Mouse (Mus musculus): Measurements from ENCODE around the gene Rasl2-9. TPM values are rescaled to one million over a fixed set of nuclear protein-coding genes. Genes with fewer than 3 reads are reported as not detected.

Rasl2-9 gene
- total and polyA plus RNA-seq, 3 experiments: 3.9 to 8.1 (median 6.2) TPM

- Histone ChIP-seq H3K27me3 (ENCODE audit: control insufficient read depth, insufficient read depth, low read length) (no peaks in the 10 kb centered on the region), H3K4me3 (no peak overlapping the region), H3K9ac (ENCODE audit: low read depth, low read length) (no peak overlapping the region), H3K4me1 (ENCODE audit: control insufficient read depth, insufficient read depth, low read length) (peaks cover 1% of the 10 kb centered on the region), H3K36me3 (ENCODE audit: control insufficient read depth, insufficient read depth, low read length) (peaks cover 13% of the 10 kb centered on the region), H3K79me2 (replicated peaks; ENCODE audit: control insufficient read depth, insufficient read depth, low read length) (peaks cover 1% of the 10 kb centered on the region), H3K27ac (no peak overlapping the region)
- TF ChIP-seq EP300 (IDR thresholded peaks at IDR 0.05; ENCODE audit: insufficient read depth, low read depth, low read length) (no peak), POLR2A (IDR thresholded peaks at IDR 0.05; ENCODE audit: insufficient read depth, low read depth, low read length) (no peak), CTCF (IDR thresholded peaks at IDR 0.05) (no peak)
- WGBS: 75% methylated on average over 2 of the region's 2 CpGs
- no peak for DNase-seq
- intact Hi-C loops (cut with DNase I): no loop called here
These were observed 48.8 kb downstream of the Rasl2-9 start for GRCm38 (mm10) chr7:5076931-5077330.

- Histone ChIP-seq H3K79me2 (replicated peaks; ENCODE audit: control insufficient read depth, insufficient read depth, low read length) (peaks cover 2% of the 10 kb centered on the region), H3K27me3 (ENCODE audit: control insufficient read depth, insufficient read depth, low read length) (no peaks in the 10 kb centered on the region), H3K4me1 (ENCODE audit: control insufficient read depth, insufficient read depth, low read length) (no peaks in the 10 kb centered on the region), H3K36me3 (ENCODE audit: control insufficient read depth, insufficient read depth, low read length) (peaks cover 12% of the 10 kb centered on the region), H3K4me3 (no peak overlapping the region), H3K9ac (ENCODE audit: low read depth, low read length) (no peak overlapping the region), H3K27ac (no peak overlapping the region)
- intact Hi-C loops (cut with DNase I): no loop called here
- no peak for DNase-seq
- TF ChIP-seq EP300 (IDR thresholded peaks at IDR 0.05; ENCODE audit: insufficient read depth, low read depth, low read length) (no peak), POLR2A (IDR thresholded peaks at IDR 0.05; ENCODE audit: insufficient read depth, low read depth, low read length) (no peak), CTCF (IDR thresholded peaks at IDR 0.05) (no peak)
- WGBS: 90% methylated on average over 5 of the region's 5 CpGs
These were observed 50.8 kb downstream of the Rasl2-9 start for GRCm38 (mm10) chr7:5074984-5075383.

Small RNA genes within 50 kb of the gene (microRNA-seq; reads per million reads assigned to microRNA genes)
- 0 reads per million in 2 experiments for gene Gm26217

Other genes starting within 250 kb of the Rasl2-9 start
- 10 to 100 TPM; 48.9 to 55.5 TPM for gene Isoc2a, start 248.8 kb downstream of the Rasl2-9 start, total RNA-seq (2021)
- 29.3 and 30.6 TPM in 2 replicates for gene Isoc2a, start 248.8 kb downstream of the Rasl2-9 start, polyA plus RNA-seq (2012; rRNA removed)
- gene Gm36210, start 219.4 kb downstream of the Rasl2-9 start, total RNA-seq (2021): under 1 TPM in 1 of 2 experiments, not detected in 1; 0.18 TPM
- gene Gm36210, start 219.4 kb downstream of the Rasl2-9 start, polyA plus RNA-seq (2012; rRNA removed): 0.20 and 0.29 TPM in 2 replicates
- gene Zfp628, start 210.7 kb downstream of the Rasl2-9 start, total RNA-seq (2021): 1 to 10 TPM; 6.8 to 9.4 TPM
- gene Zfp628, start 210.7 kb downstream of the Rasl2-9 start, polyA plus RNA-seq (2012; rRNA removed): 6.1 and 7.5 TPM in 2 replicates
- gene Nat14, start 203.9 kb downstream of the Rasl2-9 start, total RNA-seq (2021): 1 to 10 TPM; 5.6 to 5.8 TPM
- gene Nat14, start 203.9 kb downstream of the Rasl2-9 start, polyA plus RNA-seq (2012; rRNA removed): 3.5 TPM in 2 replicates
- 1 to 10 TPM; 1.7 to 2.9 TPM for gene Ssc5d, start 200.2 kb downstream of the Rasl2-9 start, total RNA-seq (2021)
- 5.9 and 6.4 TPM in 2 replicates for gene Ssc5d, start 200.2 kb downstream of the Rasl2-9 start, polyA plus RNA-seq (2012; rRNA removed)
- gene Sbk2, start 161.5 kb downstream of the Rasl2-9 start, total RNA-seq (2021): 10 to 100 TPM; 26.5 to 35.6 TPM
- gene Sbk2, start 161.5 kb downstream of the Rasl2-9 start, polyA plus RNA-seq (2012; rRNA removed): 85.0 and 119 TPM in 2 replicates
- 10 to 100 TPM; 39.4 to 46.1 TPM for gene Sbk3, start 154.8 kb downstream of the Rasl2-9 start, total RNA-seq (2021)
- 66.1 and 72.5 TPM in 2 replicates for gene Sbk3, start 154.8 kb downstream of the Rasl2-9 start, polyA plus RNA-seq (2012; rRNA removed)
- gene Zfp579, start 129.8 kb downstream of the Rasl2-9 start, total RNA-seq (2021): 10 to 100 TPM; 12.3 to 14.0 TPM
- gene Zfp579, start 129.8 kb downstream of the Rasl2-9 start, polyA plus RNA-seq (2012; rRNA removed): 51.8 and 70.2 TPM in 2 replicates
- 1 to 10 TPM; 8.7 to 9.2 TPM for gene Zfp524, start 111.5 kb downstream of the Rasl2-9 start, total RNA-seq (2021)
- 14.7 and 17.7 TPM in 2 replicates for gene Zfp524, start 111.5 kb downstream of the Rasl2-9 start, polyA plus RNA-seq (2012; rRNA removed)
- 10 to 100 TPM; 17.9 to 20.4 TPM for gene Fiz1, start 111.3 kb downstream of the Rasl2-9 start, total RNA-seq (2021)
- gene Fiz1, start 111.3 kb downstream of the Rasl2-9 start, polyA plus RNA-seq (2012; rRNA removed): 18.2 and 20.4 TPM in 2 replicates
- not detected for gene Gm44973, start 110.5 kb downstream of the Rasl2-9 start, total RNA-seq (2021)
- gene Gm44973, start 110.5 kb downstream of the Rasl2-9 start, polyA plus RNA-seq (2012; rRNA removed): not detected in 2 replicates
- gene Zfp865, start 105.6 kb downstream of the Rasl2-9 start, total RNA-seq (2021): 10 to 100 TPM; 13.8 to 13.9 TPM
- 13.5 and 16.9 TPM in 2 replicates for gene Zfp865, start 105.6 kb downstream of the Rasl2-9 start, polyA plus RNA-seq (2012; rRNA removed)
- under 1 TPM in 1 of 2 experiments, not detected in 1; 0.25 TPM for gene Ccdc106, start 105.4 kb downstream of the Rasl2-9 start, total RNA-seq (2021)
- 0.53 TPM in 1 of 2 replicates, not detected in the other for gene Ccdc106, start 105.4 kb downstream of the Rasl2-9 start, polyA plus RNA-seq (2012; rRNA removed)
- not detected for gene 4632433K11Rik, start 91.8 kb downstream of the Rasl2-9 start, total RNA-seq (2021)
- gene 4632433K11Rik, start 91.8 kb downstream of the Rasl2-9 start, polyA plus RNA-seq (2012; rRNA removed): not detected in 2 replicates
- 1 to 10 TPM; 5.0 to 5.6 TPM for gene Zfp784, start 87.5 kb downstream of the Rasl2-9 start, total RNA-seq (2021)
- gene Zfp784, start 87.5 kb downstream of the Rasl2-9 start, polyA plus RNA-seq (2012; rRNA removed): 6.7 and 7.0 TPM in 2 replicates
- 1 to 10 TPM; 3.4 to 4.4 TPM for gene Zfp580, start 74.4 kb downstream of the Rasl2-9 start, total RNA-seq (2021)
- 7.4 and 12.7 TPM in 2 replicates for gene Zfp580, start 74.4 kb downstream of the Rasl2-9 start, polyA plus RNA-seq (2012; rRNA removed)
- gene U2af2, start 63.8 kb downstream of the Rasl2-9 start, total RNA-seq (2021): 10 to 100 TPM; 65.6 to 68.5 TPM
- gene U2af2, start 63.8 kb downstream of the Rasl2-9 start, polyA plus RNA-seq (2012; rRNA removed): 84.4 and 118 TPM in 2 replicates
- 100 to 1,000 TPM; 160 to 192 TPM for gene Epn1, start 45.7 kb downstream of the Rasl2-9 start, total RNA-seq (2021)
- gene Epn1, start 45.7 kb downstream of the Rasl2-9 start, polyA plus RNA-seq (2012; rRNA removed): 174 and 181 TPM in 2 replicates
- not detected for gene Rfpl4, start 9.0 kb downstream of the Rasl2-9 start, total RNA-seq (2021)
- not detected in 2 replicates for gene Rfpl4, start 9.0 kb downstream of the Rasl2-9 start, polyA plus RNA-seq (2012; rRNA removed)
- gene Vmn1r55, start 23.7 kb upstream of the Rasl2-9 start, total RNA-seq (2021): not detected
- not detected in 2 replicates for gene Vmn1r55, start 23.7 kb upstream of the Rasl2-9 start, polyA plus RNA-seq (2012; rRNA removed)
- gene Vmn1r56, start 70.8 kb upstream of the Rasl2-9 start, total RNA-seq (2021): not detected
- not detected in 2 replicates for gene Vmn1r56, start 70.8 kb upstream of the Rasl2-9 start, polyA plus RNA-seq (2012; rRNA removed)
- gene Vmn1r57, start 92.5 kb upstream of the Rasl2-9 start, total RNA-seq (2021): not detected
- gene Vmn1r57, start 92.5 kb upstream of the Rasl2-9 start, polyA plus RNA-seq (2012; rRNA removed): not detected in 2 replicates
- not detected for gene Gm5065, start 224.6 kb upstream of the Rasl2-9 start, total RNA-seq (2021)
- not detected in 2 replicates for gene Gm5065, start 224.6 kb upstream of the Rasl2-9 start, polyA plus RNA-seq (2012; rRNA removed)
- not detected for gene Nlrp2, start 225.1 kb upstream of the Rasl2-9 start, total RNA-seq (2021)
- gene Nlrp2, start 225.1 kb upstream of the Rasl2-9 start, polyA plus RNA-seq (2012; rRNA removed): not detected in 2 replicates